Mouse (Mus musculus) MEL (cell line): ENCODE measurements around the gene Kctd7. TPM values are rescaled to one million over a fixed set of nuclear protein-coding genes. Genes with fewer than 3 reads are reported as not detected.

ENCODE experiments used
- DNase-seq: peaks from one replicate; pipeline ENCODE4 v3.0.0; 2011; ENCODE audit warnings: low read depth, low spot score
- H3K27ac ChIP-seq: 2 replicates; pipeline ENCODE4 v1.5.1; 2012; ENCODE audit warnings: low read depth, mild to moderate bottlenecking, control low read depth, low read length, moderate library complexity; ENCODE audit not compliant: control insufficient read depth
- H3K27me3 ChIP-seq, 2 experiments: fragments of 150-350 bp in 1 of 2; sonication (generic) in 1 of 2; 2 replicates each; pipeline ENCODE4 v1.6.1; 2012; ENCODE audit warnings: low read length in 2 of 2, mild to moderate bottlenecking in 2 of 2, improper control_type of control experiment in 1 of 2, moderate library complexity in 1 of 2; ENCODE audit not compliant: insufficient read depth in 2 of 2, control insufficient read depth in 1 of 2
- H3K36me3 ChIP-seq, 2 experiments: 2 replicates each; pipeline ENCODE4 v1.6.1; 2012 to 2014; ENCODE audit warnings: low read length in 2 of 2, improper control_type of control experiment in 1 of 2, inconsistent platforms in 1 of 2, mild to moderate bottlenecking in 1 of 2; ENCODE audit not compliant: insufficient read depth in 2 of 2, control insufficient read depth in 1 of 2
- H3K4me1 ChIP-seq, 2 experiments: fragments of 150-350 bp in 1 of 2; sonication (generic) in 1 of 2; 2 replicates each; pipeline ENCODE4 v1.6.1; 2012; ENCODE audit warnings: low read length in 2 of 2, improper control_type of control experiment in 1 of 2, mild to moderate bottlenecking in 1 of 2; ENCODE audit not compliant: insufficient read depth in 2 of 2, control insufficient read depth in 1 of 2
- H3K4me3 ChIP-seq, 2 experiments: fragments of 150-350 bp in 1 of 2; sonication (generic) in 1 of 2; 2 replicates each; pipeline ENCODE4 v1.5.1; 2012; ENCODE audit warnings: low read depth in 2 of 2, low read length in 2 of 2, mild to moderate bottlenecking in 2 of 2, moderate library complexity in 2 of 2, control low read depth in 1 of 2, improper control_type of control experiment in 1 of 2; ENCODE audit not compliant: control insufficient read depth in 1 of 2, insufficient read depth in 1 of 2
- H3K79me2 ChIP-seq: 2 replicates; pipeline ENCODE4 v1.6.1; 2012; ENCODE audit warnings: mild to moderate bottlenecking, low read length, moderate library complexity; ENCODE audit not compliant: control insufficient read depth, poor library complexity, insufficient read depth
- H3K9ac ChIP-seq: 2 replicates; pipeline ENCODE4 v1.6.1; 2012; ENCODE audit warnings: low read depth, mild to moderate bottlenecking, control low read depth, low read length, moderate library complexity; ENCODE audit not compliant: control insufficient read depth, poor library complexity, severe bottlenecking
- H3K9me3 ChIP-seq: fragments of 150-350 bp; sonication (generic); replicated peaks from 2 replicates; pipeline ENCODE4 v1.6.1; 2012; ENCODE audit warnings: mild to moderate bottlenecking, low read length, improper control_type of control experiment, moderate library complexity; ENCODE audit not compliant: insufficient read depth
- CTCF ChIP-seq, 3 experiments: IDR thresholded peaks in 2 of 3; conservative IDR thresholded peaks in 1 of 3; 2 replicates each; pipeline ENCODE4 v1.5.1; 2011 to 2012; ENCODE audit warnings: low read length in 3 of 3, low read depth in 2 of 3, mild to moderate bottlenecking in 2 of 3, improper control_type of control experiment in 1 of 3, inconsistent platforms in 1 of 3, mixed read lengths in 1 of 3, moderate library complexity in 1 of 3; ENCODE audit not compliant: control insufficient read depth in 1 of 3, insufficient read depth in 1 of 3, poor library complexity in 1 of 3, severe bottlenecking in 1 of 3
- GATA1 ChIP-seq: IDR thresholded peaks from 2 replicates; pipeline ENCODE4 v1.6.1; 2011; ENCODE audit warnings: low read depth, low read length, improper control_type of control experiment
- MAFK ChIP-seq: IDR thresholded peaks from 2 replicates; pipeline ENCODE4 v1.6.1; 2011; ENCODE audit warnings: low read depth, mild to moderate bottlenecking, low read length, improper control_type of control experiment, borderline replicate concordance
- MEF2A ChIP-seq: IDR thresholded peaks from 2 replicates; pipeline ENCODE4 v1.6.1; 2014; ENCODE audit warnings: low read depth, mild to moderate bottlenecking, inconsistent platforms, low read length, improper control_type of control experiment; ENCODE audit not compliant: poor library complexity, insufficient replicate concordance, severe bottlenecking; ENCODE audit errors: extremely low read depth
- POLR2A ChIP-seq, 2 experiments: IDR thresholded peaks; 2 replicates each; pipeline ENCODE4 v1.6.1; 2011 to 2012; ENCODE audit warnings: low read length in 2 of 2, mild to moderate bottlenecking in 2 of 2, control low read depth in 1 of 2, improper control_type of control experiment in 1 of 2, low read depth in 1 of 2, moderate library complexity in 1 of 2; ENCODE audit not compliant: control insufficient read depth in 1 of 2, insufficient read depth in 1 of 2, poor library complexity in 1 of 2
- RAD21 ChIP-seq: IDR thresholded peaks from 2 replicates; pipeline ENCODE4 v1.6.1; 2011; ENCODE audit warnings: mild to moderate bottlenecking, low read depth, low read length, improper control_type of control experiment
- RCOR1 ChIP-seq: IDR thresholded peaks from 2 replicates; pipeline ENCODE4 v1.6.1; 2012; ENCODE audit warnings: low read depth, mild to moderate bottlenecking, inconsistent platforms, low read length, improper control_type of control experiment
- SMC3 ChIP-seq: IDR thresholded peaks from 2 replicates; pipeline ENCODE4 v1.6.1; 2011; ENCODE audit warnings: low read depth, low read length, improper control_type of control experiment
- TCF12 ChIP-seq: IDR thresholded peaks from 2 replicates; pipeline ENCODE4 v1.6.1; 2014; ENCODE audit warnings: low read depth, mild to moderate bottlenecking, inconsistent platforms, low read length, improper control_type of control experiment, moderate library complexity
- UBTF ChIP-seq: IDR thresholded peaks from 2 replicates; pipeline ENCODE4 v1.6.1; 2012; ENCODE audit warnings: low read depth, mild to moderate bottlenecking, inconsistent platforms, low read length, improper control_type of control experiment, moderate library complexity, borderline replicate concordance; ENCODE audit not compliant: insufficient read depth
- USF1 ChIP-seq: IDR thresholded peaks from 2 replicates; pipeline ENCODE4 v1.6.1; 2014; ENCODE audit warnings: low read depth, mild to moderate bottlenecking, inconsistent platforms, low read length, improper control_type of control experiment, moderate library complexity
- USF2 ChIP-seq, 2 experiments: IDR thresholded peaks; 2 replicates each; pipeline ENCODE4 v1.6.1; 2011 to 2012; ENCODE audit warnings: improper control_type of control experiment in 2 of 2, low read length in 2 of 2, borderline replicate concordance in 1 of 2, inconsistent platforms in 1 of 2, low read depth in 1 of 2, mild to moderate bottlenecking in 1 of 2; ENCODE audit not compliant: insufficient read depth in 1 of 2
- ZC3H11A ChIP-seq: IDR thresholded peaks from 2 replicates; pipeline ENCODE4 v1.6.1; 2012; ENCODE audit warnings: low read depth, mild to moderate bottlenecking, inconsistent platforms, low read length, improper control_type of control experiment
- polyA plus RNA-seq, 2 experiments: library from polyadenylated mRNA; stranded (reverse) in 1 of 2; unstranded in 1 of 2; fragments of >175 nt in 1 of 2; fragments of >200 nt in 1 of 2; gene quantifications; 2 replicates each; pipeline versions ENCODE4 v1.2.1 to v1.2.4; 2012; ENCODE audit warnings: low replicate concordance in 2 of 2, low read depth in 1 of 2; ENCODE audit not compliant: insufficient read length in 2 of 2, insufficient read depth in 1 of 2, missing spikeins in 1 of 2
- total RNA-seq: library from RNA; depleted of rRNA; stranded (reverse); fragments of 300-350 nt; gene quantifications from 2 replicates; pipeline ENCODE4 v1.2.3, GENCODE M21; 2012

The Kctd7 gene
- total and polyA plus RNA-seq, 3 experiments = 5.8 to 7.0 TPM; not detected in 1

- H3K9me3 ChIP-seq = no peaks in the 10 kb centered on the region
- H3K9ac ChIP-seq = peak overlapping the region; percentile 51
- TF ChIP-seq TCF12 (no peak), CTCF (IDR thresholded peaks at IDR 0.05 in 2 of 3, conservative IDR thresholded peaks at IDR 0.05 in 1 of 3; ENCODE audit: control insufficient read depth in 1 of 3, insufficient read depth in 1 of 3, low read depth in 2 of 3, low read length in 3 of 3, poor library complexity in 1 of 3, severe bottlenecking in 1 of 3) (peak; percentile 80 to 90 (median 86)), SMC3 (peak; percentile 73), RAD21 (peak; percentile 86), ZC3H11A (peak; percentile 69), USF1 (no peak), MEF2A (no peak)
- H3K27me3 ChIP-seq = no peaks in the 10 kb centered on the region
- H3K4me1 ChIP-seq = peaks cover 0 to 2% of the 10 kb centered on the region in 2 experiments; a peak in 2 of 4 replicates
- DNase-seq = peak; percentile 84
- H3K36me3 ChIP-seq = peaks cover 0 to 2% of the 10 kb centered on the region in 2 experiments; a peak in 2 of 4 replicates
- H3K27ac ChIP-seq = no peak overlapping the region
- no peaks in the 10 kb centered on the region for H3K79me2 ChIP-seq
- H3K4me3 ChIP-seq = no peak overlapping the region
Observed at GRCm38 (mm10) chr5:130163670-130164069, 19.0 kb downstream of the Kctd7 start.

GRCm38 (mm10) chr5:130165213-130165612, 20.6 kb downstream of the Kctd7 start:
- H3K9ac ChIP-seq = no peak overlapping the region
- TF ChIP-seq GATA1 (peak; percentile 12; the same call in 1 of the 2 replicates), USF2 (IDR thresholded peaks at IDR 0.05; ENCODE audit: borderline replicate concordance in 1 of 2, insufficient read depth in 1 of 2, low read depth in 1 of 2, low read length in 2 of 2) (no peak)
- TF ChIP-seq, all 39 proteins: peak for 1
- H3K36me3 ChIP-seq = peaks cover 0 to 12% of the 10 kb centered on the region in 2 experiments; a peak in 2 of 4 replicates
- H3K79me2 ChIP-seq = no peaks in the 10 kb centered on the region
- no peak overlapping the region for H3K4me3 ChIP-seq
- H3K27me3 ChIP-seq = no peaks in the 10 kb centered on the region
- H3K27ac ChIP-seq = no peak overlapping the region
- DNase-seq = no peak
- H3K4me1 ChIP-seq = peaks cover 6 to 9% of the 10 kb centered on the region in 2 experiments
- H3K9me3 ChIP-seq = no peaks in the 10 kb centered on the region

- H3K9me3 ChIP-seq = no peaks in the 10 kb centered on the region
- H3K27me3 ChIP-seq = no peaks in the 10 kb centered on the region
- no peak overlapping the region for H3K4me3 ChIP-seq
- TF ChIP-seq POLR2A (IDR thresholded peaks at IDR 0.05; ENCODE audit: control insufficient read depth in 1 of 2, insufficient read depth in 1 of 2, low read depth in 1 of 2, low read length in 2 of 2, poor library complexity in 1 of 2) (no peak), UBTF (no peak), RCOR1 (no peak), MAFK (no peak)
- DNase-seq = no peak
- peaks cover 0 to 31% of the 10 kb centered on the region in 2 experiments; a peak in 2 of 4 replicates for H3K36me3 ChIP-seq
- peaks cover 26% of the 10 kb centered on the region for H3K79me2 ChIP-seq
- H3K27ac ChIP-seq = no peak overlapping the region
- H3K9ac ChIP-seq = no peak overlapping the region
- peaks cover 20 to 28% of the 10 kb centered on the region in 2 experiments for H3K4me1 ChIP-seq
Observed at GRCm38 (mm10) chr5:130169109-130169508, 24.4 kb downstream of the Kctd7 start.
